Mouse (Mus musculus): ENCODE results near the gene Tuba1c.

GRCm38 (mm10) chr15:98984681-98985080 lies 45.0 kb upstream of the Tuba1c start:
- no peak for TF ChIP-seq CTCF (IDR thresholded peaks at IDR 0.05; ENCODE audit: low read depth, low read length)
- TF ChIP-seq POLR2A (IDR thresholded peaks at IDR 0.05; ENCODE audit: borderline replicate concordance, low read depth, low read length) = no peak
